Mouse (Mus musculus) liver, embryonic 14.5 days (tissue): ENCODE data around the gene Gstm6.

Experiments used
- CTCF ChIP-seq: IDR thresholded peaks from 2 replicates; pipeline ENCODE4 v1.5.1; 2016; ENCODE audit warnings: antibody characterized with exemption, low read depth, control low read depth
- EP300 ChIP-seq: IDR thresholded peaks from 2 replicates; pipeline ENCODE4 v1.6.1; 2016; ENCODE audit warnings: antibody characterized with exemption, low read depth

DNA sequence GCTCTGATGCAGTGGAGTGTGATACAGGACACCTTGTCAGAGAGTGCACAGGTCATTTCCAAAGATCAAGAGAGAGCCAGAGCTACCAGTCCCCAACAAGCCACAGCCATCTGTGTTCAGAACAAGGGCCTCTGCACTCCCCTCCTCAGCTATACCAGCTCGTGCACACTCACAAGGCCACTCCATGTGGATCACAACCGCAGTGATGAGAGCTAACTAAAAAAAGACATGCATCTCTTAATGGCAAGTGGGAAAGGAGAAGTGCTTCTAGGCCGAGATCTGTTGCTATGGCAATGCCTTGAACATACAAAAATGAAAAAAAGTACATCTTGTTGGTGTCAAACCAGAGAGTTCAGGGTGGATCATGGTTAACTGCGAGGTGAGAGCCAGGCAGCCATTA is 3.7 kb downstream of the Gstm6 start:
- TF ChIP-seq CTCF (no peak), EP300 (no peak)
